Mouse (Mus musculus): Measurements from ENCODE around the gene Fads6.

DNA sequence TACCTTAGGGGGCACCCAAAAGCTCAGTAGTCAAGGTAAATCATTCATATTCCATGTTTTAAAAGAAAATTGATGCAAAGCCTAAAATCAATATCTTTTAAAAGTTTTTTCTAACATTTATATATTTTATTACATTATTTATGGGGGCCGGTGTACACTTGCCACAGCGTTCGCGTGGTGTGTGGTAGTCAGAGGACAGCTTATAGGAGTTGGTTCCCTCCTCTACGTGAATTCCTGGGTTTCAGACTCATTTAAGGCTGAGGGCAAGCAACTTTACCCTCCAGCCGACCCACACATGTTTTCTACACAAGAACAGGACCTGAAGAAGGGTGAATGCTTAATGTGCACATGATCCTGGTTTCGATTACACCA is 19.9 kb downstream of the Fads6 start:
- TF ChIP-seq CTCF (IDR thresholded peaks at IDR 0.05; ENCODE audit: borderline replicate concordance, insufficient read depth, low read depth, low read length) (no peak), POLR2A (IDR thresholded peaks at IDR 0.05; ENCODE audit: borderline replicate concordance, insufficient read depth, low read length) (no peak)
